Mouse (Mus musculus) forelimb bud, embryonic 11.5 days (tissue): ENCODE measurements at regions not wholly inside any gene's neighbourhood (a gene's known extent, or its start where the extent isn't known, plus 50 kb on each side); places are given as distances from the start of the nearest gene placed in this dataset.

Experiments
- DNase-seq: peaks from one replicate; pipeline ENCODE4 v3.0.0-alpha.2; 2012; ENCODE audit warnings: low read depth, low spot score

GRCm38 (mm10) chr15:18189622-18190308 lies 629.0 kb upstream of the Cdh10 start:
- DNase-seq, result peak; percentile 2

GRCm38 (mm10) chr15:18190490-18190889 lies 628.3 kb upstream of the Cdh10 start:
- DNase-seq, result no peak

GRCm38 (mm10) chr15:18211102-18211501 lies 607.6 kb upstream of the Cdh10 start:
- no peak for DNase-seq

GRCm38 (mm10) chr15:18219913-18220312 lies 598.8 kb upstream of the Cdh10 start:
- DNase-seq, result no peak
